Mouse (Mus musculus): ENCODE data around the gene Ush2a.

GRCm38 (mm10) chr1:188566229-188566628 lies 304.4 kb downstream of the Ush2a start:
- TF ChIP-seq CTCF (IDR thresholded peaks at IDR 0.05; ENCODE audit: low read depth, low read length): no peak
- TF ChIP-seq POLR2A (IDR thresholded peaks at IDR 0.05; ENCODE audit: extremely low read depth, insufficient read depth, low read length): no peak
